In the genomic region with DNA sequence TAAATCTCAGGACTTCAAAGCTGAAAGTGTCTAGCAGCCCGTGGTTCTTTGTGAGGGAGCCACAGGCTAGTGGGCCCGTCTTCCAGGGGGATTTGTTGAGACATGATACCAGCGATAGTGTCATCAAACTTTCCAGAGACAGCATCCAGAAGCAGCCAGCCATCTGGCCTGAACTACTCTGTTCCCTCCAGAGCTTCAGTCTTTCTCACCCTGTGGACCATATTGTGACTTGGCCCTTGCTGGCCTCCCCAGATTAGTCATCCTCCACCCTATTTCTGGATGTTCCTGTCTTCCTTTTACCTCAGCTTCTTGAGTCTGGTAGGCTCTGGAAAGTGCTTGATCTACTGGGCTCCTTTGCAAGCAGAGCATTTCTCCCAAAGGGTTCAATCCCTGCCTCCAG, we compare ENCODE assay signal across 23 mouse cellular contexts.
"Had no signal": no experiment of that assay in that cellular context is flagged by ENCODE, and none has a peak within 500 bp of the region (broad histone marks: within the 10 kb centered on the region; RNA-seq: fewer than 3 reads in every experiment).

No protein-coding gene starts in this region.

- DNase-seq: kidney, postnatal 25 days; layer of hippocampus, postnatal 36 days; liver; lung, adult 18-20 months; lung, postnatal 10 days; lung, postnatal 36 days; retina, postnatal 1 day; right cerebral cortex, postnatal 25 days; thymus, adult 18-20 months; thymus, postnatal 36 days had no signal

- ATAC-seq: liver, embryonic 12.5 days; midbrain, embryonic 13.5 days; midbrain, embryonic 16.5 days had no signal

- H3K4me3 ChIP-seq: layer of hippocampus, adult 2 months; limb, embryonic 10.5 days; limb, embryonic 13.5 days; liver, embryonic 12.5 days; liver, embryonic 15.5 days; lung, embryonic 15.5 days; megakaryocyte, embryonic 14.5 days; midbrain, embryonic 10.5 days; midbrain, embryonic 13.5 days; myocyte; neural tube, embryonic 13.5 days had no signal

- H3K27ac ChIP-seq: kidney, postnatal 0 days; layer of hippocampus, adult 2 months; limb, embryonic 10.5 days; limb, embryonic 13.5 days; liver, embryonic 12.5 days; liver, embryonic 15.5 days; lung, embryonic 15.5 days; midbrain, embryonic 10.5 days; midbrain, embryonic 13.5 days; neural tube, embryonic 13.5 days had no signal
